Mouse (Mus musculus): ENCODE results near the gene Pdap1.

DNA sequence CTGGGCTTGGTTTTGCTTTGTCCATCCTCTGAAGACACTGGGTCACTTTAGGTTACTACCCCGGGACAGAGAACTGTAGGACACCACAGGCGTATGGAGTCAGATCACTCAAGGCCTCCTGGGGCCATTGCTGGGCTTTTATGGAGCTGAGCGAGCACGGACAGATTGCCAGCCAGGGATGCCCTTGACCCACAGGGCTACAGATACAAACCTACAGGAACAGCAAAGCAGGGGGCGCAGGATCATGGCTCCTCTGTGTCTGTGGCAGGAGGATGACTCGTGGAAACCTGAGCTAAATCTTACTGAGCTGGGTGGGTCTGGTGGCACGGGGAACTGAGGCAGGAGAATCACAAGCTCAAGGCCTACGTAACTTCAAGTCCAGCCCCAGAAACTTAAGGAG, 27.5 kb downstream of the Pdap1 start:
- TF ChIP-seq RAD21 (IDR thresholded peaks at IDR 0.05; ENCODE audit: low read depth, low read length) (no peak), GATA1 (IDR thresholded peaks at IDR 0.05; ENCODE audit: low read depth, low read length) (no peak), ZMIZ1 (IDR thresholded peaks at IDR 0.05; ENCODE audit: low read depth, low read length) (no peak), CTCF (IDR thresholded peaks at IDR 0.05 in 2 of 3, conservative IDR thresholded peaks at IDR 0.05 in 1 of 3; ENCODE audit: control insufficient read depth in 1 of 3, insufficient read depth in 1 of 3, low read depth in 2 of 3, low read length in 3 of 3, poor library complexity in 1 of 3, severe bottlenecking in 1 of 3) (no peak), TAL1 (IDR thresholded peaks at IDR 0.05; ENCODE audit: low read length) (no peak), HCFC1 (IDR thresholded peaks at IDR 0.05; ENCODE audit: low read depth, low read length) (no peak), POLR2A (IDR thresholded peaks at IDR 0.05; ENCODE audit: control insufficient read depth in 1 of 2, insufficient read depth in 1 of 2, low read depth in 1 of 2, low read length in 2 of 2, poor library complexity in 1 of 2) (no peak), SMC3 (IDR thresholded peaks at IDR 0.05; ENCODE audit: low read depth, low read length) (no peak), MAX (IDR thresholded peaks at IDR 0.05; ENCODE audit: low read length) (no peak)

All from MEL (cell line).